Mouse (Mus musculus): Measurements from ENCODE around the gene Resp18. TPM values are rescaled to one million over a fixed set of nuclear protein-coding genes. Genes with fewer than 3 reads are reported as not detected.
"Not testable (repeated sequence)": the region's sequence is repeated elsewhere in the genome, so short reads cannot be mapped to it uniquely, and the experiment has no call there.

Resp18 gene
- polyA plus RNA-seq, 1 experiment from 2014 or later: not detected

DNA sequence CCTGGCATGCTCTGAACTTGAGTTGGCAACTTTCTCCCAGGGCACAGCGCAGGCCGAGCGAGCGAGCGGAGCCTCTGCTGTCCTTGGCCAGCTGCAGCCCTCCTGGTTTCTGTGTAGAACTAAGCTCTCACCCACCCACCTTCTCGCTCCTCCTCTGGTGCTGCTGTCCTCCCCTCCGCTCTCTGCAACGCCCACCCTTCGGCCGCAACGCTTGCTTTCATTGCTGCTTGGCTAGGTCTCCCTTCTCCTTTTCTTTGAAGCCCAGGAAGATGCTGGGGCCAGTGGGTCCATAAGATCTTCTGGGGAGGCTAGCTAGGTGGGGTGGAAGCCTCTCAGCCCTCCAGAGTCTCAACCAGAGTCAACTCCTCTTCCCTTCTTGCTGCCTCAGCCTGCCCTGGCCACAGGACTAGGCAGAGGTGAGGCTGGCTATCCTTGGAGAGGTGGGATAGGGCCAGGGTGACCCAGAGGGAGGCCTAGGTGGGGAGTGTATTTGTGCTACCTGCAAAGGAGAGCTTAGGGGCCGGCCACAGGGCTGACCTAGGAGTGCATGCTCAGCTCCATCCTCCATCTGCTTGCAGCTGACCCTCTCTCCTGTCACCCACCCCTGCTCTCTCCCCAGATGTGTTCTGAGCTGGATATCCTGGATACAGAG lies 33.9 kb downstream of the Resp18 start:
- Histone ChIP-seq H3K27me3 (ENCODE audit: insufficient read depth, low read length) (no peaks in the 10 kb centered on the region), H3K27ac (no peak overlapping the region), H3K36me3 (ENCODE audit: insufficient read depth, low read length) (peaks cover 12% of the 10 kb centered on the region; the same call in 1 of the 2 replicates), H3K4me2 (ENCODE audit: low read length) (no peak overlapping the region), H3K4me1 (replicated peaks; ENCODE audit: insufficient read depth, low read length) (peaks cover 7% of the 10 kb centered on the region; the same call in 1 of the 2 replicates), H3K9me3 (replicated peaks; ENCODE audit: low read length) (no peaks in the 10 kb centered on the region), H3K4me3 (replicated peaks; ENCODE audit: low read depth, low read length) (no peak overlapping the region), H3K9ac (ENCODE audit: low read depth, low read length) (no peak overlapping the region)
- no peak for DNase-seq (ENCODE audit: low spot score)
- ATAC-seq (replicated peaks; ENCODE audit: low FRiP score, low read depth): no peak
- 91% methylated on average over 12 of the region's 12 CpGs for whole genome bisulfite sequencing
- no peak for TF ChIP-seq CTCF (IDR thresholded peaks at IDR 0.05; ENCODE audit: low read depth)

DNA sequence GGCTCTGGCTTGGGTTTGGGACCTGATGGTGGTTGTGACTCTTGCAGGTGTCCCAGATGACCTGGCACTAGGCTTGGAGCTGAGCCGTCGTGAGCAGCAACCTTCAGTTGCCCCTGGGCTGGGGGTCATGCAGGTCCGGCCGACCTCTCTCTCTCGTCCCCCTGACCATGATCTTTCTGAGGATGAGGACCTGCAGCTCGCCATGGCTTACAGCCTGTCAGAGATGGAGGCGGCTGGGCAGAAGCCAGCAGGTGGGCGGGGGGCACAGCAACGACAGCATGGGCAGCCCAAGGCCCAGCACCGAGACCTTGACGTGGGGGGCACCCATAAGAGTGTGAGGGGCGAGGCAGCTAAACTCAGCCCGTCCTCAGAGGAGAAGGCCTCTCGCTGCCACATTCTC lies 34.8 kb downstream of the Resp18 start:
- no peaks in the 10 kb centered on the region for H3K27me3 ChIP-seq (ENCODE audit: insufficient read depth, low read length)
- peaks cover 7% of the 10 kb centered on the region; the same call in 1 of the 2 replicates for H3K4me1 ChIP-seq (replicated peaks; ENCODE audit: insufficient read depth, low read length)
- DNase-seq (ENCODE audit: low spot score) (no peak), ATAC-seq (replicated peaks; ENCODE audit: low FRiP score, low read depth) (no peak)
- H3K9ac ChIP-seq (ENCODE audit: low read depth, low read length): no peak overlapping the region
- no peak for TF ChIP-seq CTCF (IDR thresholded peaks at IDR 0.05; ENCODE audit: low read depth)
- peaks cover 16% of the 10 kb centered on the region; the same call in 1 of the 2 replicates for H3K36me3 ChIP-seq (ENCODE audit: insufficient read depth, low read length)
- 91% methylated on average over 14 of the region's 14 CpGs for WGBS
- H3K4me3 ChIP-seq (replicated peaks; ENCODE audit: low read depth, low read length): no peak overlapping the region
- H3K27ac ChIP-seq: no peak overlapping the region
- H3K4me2 ChIP-seq (ENCODE audit: low read length): no peak overlapping the region
- H3K9me3 ChIP-seq (replicated peaks; ENCODE audit: low read length): no peaks in the 10 kb centered on the region

DNA sequence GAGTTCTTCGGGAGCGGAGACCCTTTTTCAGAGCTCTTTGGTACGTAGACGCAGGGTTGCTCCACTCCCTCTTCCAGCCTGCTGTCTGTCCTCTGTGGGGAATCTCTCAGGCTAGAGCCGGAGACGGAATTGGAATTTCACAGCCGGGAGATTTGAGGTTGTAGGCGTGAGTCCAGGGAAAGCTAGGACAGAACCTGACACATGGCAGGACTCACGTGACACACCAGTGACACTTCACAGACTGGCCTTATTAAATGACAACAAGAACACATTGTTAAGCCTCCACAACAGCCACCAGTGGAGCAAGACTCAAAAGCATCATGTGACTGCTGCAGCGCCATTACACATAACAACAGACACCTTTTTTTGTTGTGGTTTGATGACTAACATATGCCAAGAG lies 38.6 kb downstream of the Resp18 start:
- TF ChIP-seq CTCF (IDR thresholded peaks at IDR 0.05; ENCODE audit: low read depth): no peak
- no peak for ATAC-seq (replicated peaks; ENCODE audit: low FRiP score, low read depth)

DNA sequence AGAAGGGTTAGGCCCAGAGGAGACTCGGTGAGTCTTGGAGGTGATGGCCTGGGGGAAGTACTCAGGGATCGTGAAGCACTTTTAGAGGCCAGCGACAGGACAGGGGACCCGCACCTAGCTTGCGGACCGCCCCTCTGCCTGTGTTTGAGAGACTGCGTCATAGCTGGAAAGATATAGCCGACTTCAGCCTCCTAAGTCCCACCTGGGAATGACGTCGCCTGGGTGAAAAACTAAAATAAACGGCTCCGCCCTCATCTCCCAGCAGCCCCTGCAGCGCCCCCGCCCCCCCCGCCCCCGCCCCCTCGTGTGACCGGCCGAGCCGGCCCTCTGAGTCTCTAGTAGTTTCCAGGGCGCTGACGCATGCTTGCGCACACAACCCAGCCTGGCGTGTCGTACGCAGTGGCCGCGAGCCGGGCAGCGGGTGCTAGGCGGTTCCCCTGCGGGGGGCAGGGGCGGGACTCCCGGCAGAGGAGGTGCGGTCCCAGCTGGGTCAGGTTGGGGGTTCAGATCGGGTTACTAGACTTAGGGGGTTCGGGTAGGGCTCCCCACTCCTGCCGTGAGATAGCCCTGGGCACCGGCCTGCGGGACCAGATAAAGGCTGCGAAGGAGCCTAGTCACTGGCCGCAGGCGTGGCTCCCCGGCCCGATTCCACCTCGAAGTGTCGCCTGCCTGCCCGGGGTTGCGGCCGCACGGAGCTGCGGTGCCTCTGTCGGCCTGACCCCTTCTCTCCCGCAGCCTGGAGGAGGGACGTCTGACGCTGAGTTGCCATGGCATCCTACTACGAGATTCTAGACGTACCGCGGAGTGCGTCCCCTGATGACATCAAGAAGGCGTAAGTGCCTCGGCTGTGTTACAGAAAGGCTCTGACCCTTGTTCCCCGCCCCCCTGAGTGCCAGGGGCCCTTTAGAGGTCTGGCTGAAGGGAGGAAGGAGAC lies 41.8 kb downstream of the Resp18 start, which contains the start of gene Dnajb2:
Gene Dnajb2 (plus strand): TSS at position 290 of the 934 bp plus-strand sequence.
- no peaks in the 10 kb centered on the region for H3K9me3 ChIP-seq (replicated peaks; ENCODE audit: low read length)
- peak; percentile 95 for ATAC-seq (replicated peaks; ENCODE audit: low FRiP score, low read depth)
- TF ChIP-seq CTCF (IDR thresholded peaks at IDR 0.05; ENCODE audit: low read depth): no peak
- peak within 1 kb of the TSS; percentile 79 for H3K9ac ChIP-seq (ENCODE audit: low read depth, low read length)
- H3K27me3 ChIP-seq (ENCODE audit: insufficient read depth, low read length): no peaks in the 10 kb centered on the region
- WGBS: under 1% methylated on average over 63 of the region's 64 CpGs
- peak within 1 kb of the TSS; percentile 88 for H3K27ac ChIP-seq
- peaks cover 8% of the 10 kb centered on the region; the same call in 1 of the 2 replicates for H3K36me3 ChIP-seq (ENCODE audit: insufficient read depth, low read length)
- H3K4me1 ChIP-seq (replicated peaks; ENCODE audit: insufficient read depth, low read length): no peaks in the 10 kb centered on the region; the same call in 1 of the 2 replicates
- peak within 1 kb of the TSS; percentile 60 for H3K4me3 ChIP-seq (replicated peaks; ENCODE audit: low read depth, low read length)
- DNase-seq (ENCODE audit: low spot score): peak; percentile 88
- peak within 1 kb of the TSS; percentile 95 for H3K4me2 ChIP-seq (ENCODE audit: low read length)

More for the DNA sequence above, 38.6 kb downstream of the Resp18 start:
- no peak overlapping the region for H3K9ac ChIP-seq (ENCODE audit: low read depth, low read length)
- no peak overlapping the region for H3K4me3 ChIP-seq (replicated peaks; ENCODE audit: low read depth, low read length)
- H3K4me1 ChIP-seq (replicated peaks; ENCODE audit: insufficient read depth, low read length): no peaks in the 10 kb centered on the region; the same call in 1 of the 2 replicates
- DNase-seq (ENCODE audit: low spot score): no peak
- no peak overlapping the region for H3K27ac ChIP-seq
- WGBS: 76% methylated on average over 10 of the region's 10 CpGs
- H3K4me2 ChIP-seq (ENCODE audit: low read length): no peak overlapping the region
- H3K27me3 ChIP-seq (ENCODE audit: insufficient read depth, low read length): no peaks in the 10 kb centered on the region
- H3K9me3 ChIP-seq (replicated peaks; ENCODE audit: low read length): no peaks in the 10 kb centered on the region
- H3K36me3 ChIP-seq (ENCODE audit: insufficient read depth, low read length): peaks cover 16% of the 10 kb centered on the region; the same call in 1 of the 2 replicates

DNA sequence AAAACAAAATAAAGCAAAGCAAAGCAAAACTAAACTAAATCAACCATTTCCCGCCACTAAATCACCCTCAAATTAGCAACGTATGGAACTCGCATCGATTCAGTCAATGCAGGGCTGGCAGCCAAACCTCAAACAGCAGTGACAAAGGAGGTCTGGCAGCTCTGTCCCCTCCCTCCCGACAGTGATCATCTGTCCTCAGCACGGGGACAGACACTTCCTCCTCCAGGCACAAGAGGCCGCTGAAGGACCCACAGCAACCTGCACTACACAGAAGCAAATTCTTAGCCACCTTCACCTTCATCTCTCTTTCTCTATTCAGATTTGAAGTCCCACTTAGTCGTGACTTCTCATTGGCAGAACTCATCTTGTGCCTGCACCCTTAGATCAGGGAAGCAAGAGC lies 43.6 kb downstream of the Resp18 start:
- 0 out of 2 replicates have a peak overlapping the region, but pooled peaks have one; percentile 14 for H3K4me2 ChIP-seq (ENCODE audit: low read length)

DNA sequence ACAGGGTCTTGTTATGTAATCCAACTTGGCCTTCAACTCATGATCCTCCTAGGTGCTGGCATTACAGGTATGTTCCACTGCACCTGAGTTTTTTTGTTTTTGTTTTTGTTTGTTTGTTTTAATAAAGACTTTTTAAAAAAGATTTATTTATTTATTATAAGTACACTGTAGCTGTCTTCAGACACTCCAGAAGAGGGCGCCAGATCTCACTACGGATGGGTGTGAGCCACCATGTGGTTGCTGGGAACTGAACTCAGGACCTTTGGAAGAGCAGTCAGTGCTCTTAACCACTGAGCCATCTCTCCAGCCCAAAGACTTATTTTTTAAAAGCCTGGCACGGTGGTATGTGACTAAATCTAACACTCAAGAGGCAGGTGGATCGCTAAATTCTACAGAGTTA lies 45.7 kb downstream of the Resp18 start:
- not testable (repeated sequence) for H3K4me2 ChIP-seq (ENCODE audit: low read length); H3K9me3 ChIP-seq (replicated peaks; ENCODE audit: low read length); H3K4me1 ChIP-seq (replicated peaks; ENCODE audit: insufficient read depth, low read length); ATAC-seq (replicated peaks; ENCODE audit: low FRiP score, low read depth); H3K27ac ChIP-seq; H3K9ac ChIP-seq (ENCODE audit: low read depth, low read length); H3K4me3 ChIP-seq (replicated peaks; ENCODE audit: low read depth, low read length); H3K27me3 ChIP-seq (ENCODE audit: insufficient read depth, low read length); H3K36me3 ChIP-seq (ENCODE audit: insufficient read depth, low read length); DNase-seq (ENCODE audit: low spot score)
- 0 out of 2 replicates have a peak, but pooled peaks have one; percentile 33 for TF ChIP-seq CTCF (IDR thresholded peaks at IDR 0.05; ENCODE audit: low read depth)
- WGBS: 71% methylated on average over 4 of the region's 4 CpGs

More for the DNA sequence above, 43.6 kb downstream of the Resp18 start:
- no peak for ATAC-seq (replicated peaks; ENCODE audit: low FRiP score, low read depth)
- Histone ChIP-seq H3K27ac (no peak overlapping the region), H3K27me3 (ENCODE audit: insufficient read depth, low read length) (no peaks in the 10 kb centered on the region), H3K9me3 (replicated peaks; ENCODE audit: low read length) (no peaks in the 10 kb centered on the region), H3K4me3 (replicated peaks; ENCODE audit: low read depth, low read length) (no peak overlapping the region), H3K4me1 (replicated peaks; ENCODE audit: insufficient read depth, low read length) (no peaks in the 10 kb centered on the region; the same call in 1 of the 2 replicates), H3K36me3 (ENCODE audit: insufficient read depth, low read length) (0 out of 2 replicates have a peak, but pooled peaks cover 4% of the 10 kb centered on the region), H3K9ac (ENCODE audit: low read depth, low read length) (no peak overlapping the region)
- TF ChIP-seq CTCF (IDR thresholded peaks at IDR 0.05; ENCODE audit: low read depth): peak; percentile 74
- peak; percentile 90 for DNase-seq (ENCODE audit: low spot score)
- under 1% methylated on average over 8 of the region's 8 CpGs for WGBS
